Mouse (Mus musculus) kidney, adult 2 months (tissue): ENCODE measurements around the gene Txk.

ENCODE experiments used
- CTCF ChIP-seq: fragments of 200-500 bp; conservative IDR thresholded peaks from 2 replicates; pipeline ENCODE4 v1.5.1; 2011; ENCODE audit warnings: low read depth, mild to moderate bottlenecking, control low read depth, low read length, moderate library complexity, mixed read lengths; ENCODE audit not compliant: insufficient read depth, insufficient read length
- POLR2A ChIP-seq: fragments of 200-500 bp; IDR thresholded peaks from one replicate; pipeline ENCODE4 v1.6.1; 2011; ENCODE audit warnings: low read depth, low read length, control low read depth

GRCm38 (mm10) chr5:72763025-72763424 lies 10.4 kb upstream of the Txk start:
- TF ChIP-seq POLR2A (no peak), CTCF (no peak)
